Mouse (Mus musculus): Measurements from ENCODE around the gene Ankrd6.

Ankrd6 gene

DNA sequence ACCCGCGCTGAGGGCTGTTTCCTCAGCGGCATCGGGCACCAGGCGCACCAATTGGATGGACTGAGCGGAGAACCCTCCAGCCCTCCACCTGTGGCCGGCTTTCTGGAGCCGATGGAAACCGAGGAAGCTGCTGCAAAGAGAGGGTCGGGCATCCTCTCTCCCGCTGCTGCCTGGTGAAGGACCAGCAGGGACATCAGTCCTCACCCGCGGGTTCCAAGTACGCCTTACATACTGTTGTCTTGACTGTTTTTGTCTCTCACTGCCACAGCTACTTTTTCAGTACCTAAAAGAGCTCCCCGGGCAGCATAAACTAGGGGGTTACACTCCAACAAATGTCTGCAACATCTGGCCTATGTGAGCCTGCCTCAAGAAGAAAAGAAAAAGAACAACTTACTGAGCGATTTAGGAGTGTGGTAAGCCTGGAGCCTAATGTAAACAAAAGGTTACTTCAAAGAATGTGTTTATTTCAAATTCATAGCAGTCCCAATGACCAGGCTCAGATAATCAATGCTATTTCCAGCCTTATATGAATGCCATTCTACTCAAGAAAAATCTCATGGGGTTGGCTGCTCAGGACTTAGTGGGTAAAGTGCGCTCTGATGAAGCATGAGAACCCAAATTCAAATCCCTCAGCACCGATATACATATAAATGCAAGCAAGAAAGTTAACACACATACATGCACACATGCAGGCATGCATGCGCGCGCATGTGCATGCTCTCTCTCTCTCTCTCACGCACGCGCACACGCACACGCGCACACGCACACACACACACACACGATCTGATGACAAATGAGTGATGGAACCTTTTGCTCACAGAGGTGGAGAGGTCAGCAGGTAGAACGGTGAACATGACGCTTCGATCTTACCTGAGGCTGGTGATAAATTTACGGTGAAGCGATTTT is 647 bp upstream of the Ankrd6 start:
- no peak for DNase-seq (ENCODE audit: low read depth, low spot score)

DNA sequence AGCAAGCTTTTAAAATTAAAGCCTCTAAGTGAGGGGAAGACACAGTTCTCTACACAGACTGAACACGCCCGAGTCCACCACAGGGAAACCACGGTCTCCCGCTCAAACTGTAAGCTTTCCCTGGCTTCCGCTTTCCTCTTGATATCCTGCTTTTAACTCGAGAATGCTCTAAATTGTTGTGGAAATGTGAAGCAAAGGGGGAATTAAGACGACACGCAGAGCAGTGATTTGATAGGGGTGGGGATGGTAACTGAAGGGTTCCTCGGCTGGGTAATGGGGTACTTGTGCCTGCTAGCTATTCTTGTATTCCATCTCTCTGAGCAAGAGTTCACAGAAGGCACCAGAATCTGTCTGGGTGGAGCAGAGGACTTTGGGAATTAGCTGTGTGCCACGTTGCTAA is 1.9 kb downstream of the Ankrd6 start:
- DNase-seq (ENCODE audit: low read depth, low spot score): no peak

DNA sequence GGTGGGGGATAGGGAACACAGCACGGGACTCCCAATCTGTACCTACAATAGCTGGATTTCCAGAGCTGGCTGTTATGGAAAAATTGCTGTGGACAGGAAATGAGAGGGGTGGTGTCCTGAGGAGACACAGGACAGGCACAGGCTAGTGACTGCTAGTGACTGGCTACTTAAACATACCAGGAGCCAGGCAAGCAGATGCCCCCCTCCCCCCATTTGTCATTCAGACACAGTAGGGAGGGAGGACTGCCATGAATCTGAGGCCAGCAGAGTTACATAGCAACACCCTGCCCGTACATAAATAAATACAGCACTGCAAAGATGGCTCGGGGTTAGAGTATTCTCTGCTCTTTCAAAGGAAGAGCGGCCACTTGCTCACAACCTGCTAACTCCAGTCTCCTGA is 3.0 kb downstream of the Ankrd6 start:
- peak; percentile 19 for DNase-seq (ENCODE audit: low read depth, low spot score)

DNA sequence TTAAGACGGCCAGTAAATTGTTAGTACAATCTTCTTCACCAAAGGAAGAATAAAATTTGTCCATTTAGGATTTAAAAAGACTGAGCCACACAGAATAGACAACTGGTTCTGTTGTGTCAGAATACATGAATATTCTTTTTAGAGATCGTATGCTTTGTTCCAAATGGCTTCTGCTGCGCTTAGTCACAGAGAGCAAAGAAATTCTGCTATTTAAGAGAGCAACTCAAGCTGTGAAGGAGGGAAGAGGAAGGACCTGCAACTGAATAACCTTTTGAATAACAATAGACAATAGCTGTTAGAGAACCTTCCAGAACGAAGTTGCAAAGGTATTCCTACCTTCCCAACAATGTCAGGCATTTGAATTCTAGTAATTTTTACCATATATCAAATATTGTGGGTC is 9.7 kb downstream of the Ankrd6 start:
- no peak for DNase-seq (ENCODE audit: low read depth, low spot score)

DNA sequence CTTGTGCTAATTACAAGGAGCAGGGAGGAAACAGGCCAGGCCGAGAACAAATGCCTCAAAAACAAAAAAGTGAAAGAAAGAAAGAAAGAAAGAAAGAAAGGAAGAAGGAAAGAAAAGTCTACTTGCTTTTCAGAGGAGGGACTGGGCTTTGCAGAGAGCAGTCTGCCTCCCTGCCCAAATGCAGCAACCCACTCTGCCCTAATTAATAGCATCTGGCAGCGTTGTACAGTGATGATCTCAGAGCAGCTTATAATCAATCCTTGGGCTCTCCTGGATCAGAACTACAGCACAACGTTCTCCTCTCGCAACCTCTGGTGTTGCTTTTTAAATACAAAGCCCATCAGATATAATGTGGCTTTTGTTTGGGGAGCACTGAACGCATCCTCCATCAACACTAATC is 10.7 kb downstream of the Ankrd6 start:
- no peak for DNase-seq (ENCODE audit: low read depth, low spot score)

DNA sequence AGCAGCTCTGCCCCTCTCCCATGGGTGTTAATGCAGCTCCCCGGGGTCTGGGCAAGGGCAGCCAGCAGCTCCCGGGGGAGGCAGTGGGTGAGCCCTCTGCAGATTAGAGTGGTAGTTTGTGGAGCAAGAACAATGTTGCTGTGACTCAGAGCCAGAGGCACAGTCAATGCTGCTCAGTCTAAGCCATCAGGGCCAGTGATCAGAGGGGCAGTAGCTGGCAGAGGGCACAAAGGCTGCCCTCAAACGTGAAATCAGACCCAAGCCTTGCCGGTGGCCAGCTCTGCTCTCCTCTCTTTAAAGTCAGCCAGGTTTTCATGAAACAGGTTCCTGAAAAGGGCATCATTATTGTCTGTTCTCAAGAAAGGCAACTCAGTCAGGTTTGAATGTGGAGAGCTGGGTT is 11.1 kb downstream of the Ankrd6 start:
- no peak for DNase-seq (ENCODE audit: low read depth, low spot score)

DNA sequence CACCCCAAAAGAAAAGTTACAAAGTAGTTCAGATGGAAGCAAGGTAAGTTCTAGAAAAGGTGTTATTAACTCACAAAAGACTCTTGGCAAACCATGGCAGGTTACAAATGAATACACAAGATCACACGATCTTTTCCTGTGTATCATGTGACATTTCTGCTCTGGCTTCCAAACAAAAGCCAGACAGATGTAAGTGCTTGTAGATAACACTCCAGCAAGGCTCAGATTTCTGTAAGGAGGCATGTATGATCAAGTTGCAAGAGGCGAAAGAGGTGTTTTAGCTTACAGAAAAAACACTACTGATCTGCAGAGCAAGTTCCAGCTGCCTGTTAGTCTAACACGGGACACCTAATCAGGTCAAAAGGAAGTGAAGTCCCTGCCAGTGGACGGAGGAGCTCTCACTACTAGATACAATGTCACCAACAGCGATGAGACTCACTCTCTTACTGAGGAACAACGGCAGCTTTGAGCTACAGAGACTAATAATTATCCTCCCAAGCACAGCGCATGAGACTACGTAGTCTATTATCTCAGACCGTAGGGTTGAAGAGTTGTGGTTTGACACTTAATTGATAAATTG is 13.8 kb downstream of the Ankrd6 start:
- no peak for DNase-seq (ENCODE audit: low read depth, low spot score)

DNA sequence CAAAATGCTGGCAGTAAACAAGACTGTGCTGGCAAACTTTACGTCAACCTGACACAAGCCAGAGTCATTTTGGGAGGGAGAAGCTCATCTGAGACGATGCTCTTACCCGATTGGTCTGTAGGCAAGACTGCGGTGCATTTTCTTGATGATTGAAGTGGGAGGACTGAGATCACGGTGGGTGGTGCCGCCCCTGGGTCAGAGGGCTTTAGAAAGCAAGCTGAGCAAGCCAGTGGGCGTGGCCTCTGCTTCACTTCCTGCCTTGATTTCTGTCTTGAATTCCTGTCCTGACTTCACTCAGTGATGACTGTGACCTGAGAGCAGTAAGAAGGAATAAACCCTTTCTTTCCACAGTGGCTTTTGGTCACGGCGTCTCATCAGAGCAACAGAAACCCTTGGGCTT is 18.6 kb downstream of the Ankrd6 start:
- no peak for DNase-seq (ENCODE audit: low read depth, low spot score)

DNA sequence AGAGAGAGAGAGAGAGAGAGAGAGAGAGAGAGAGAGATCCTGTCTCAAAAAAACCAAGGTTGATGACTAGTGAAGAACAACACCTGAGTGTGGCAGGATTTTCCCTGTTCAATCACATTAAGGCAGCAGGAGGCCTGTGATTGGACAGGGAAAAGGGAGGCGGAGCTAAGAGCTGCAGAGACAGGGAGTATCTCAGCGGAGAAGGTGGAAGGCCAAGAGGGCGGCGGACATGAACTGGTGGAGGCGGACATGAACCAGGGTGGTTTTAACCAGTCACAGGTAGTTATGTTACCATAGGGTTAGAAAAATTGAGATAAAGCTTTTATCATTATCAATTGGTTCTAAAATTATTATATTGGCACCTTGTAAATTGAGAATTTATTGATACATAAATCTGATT is 20.9 kb downstream of the Ankrd6 start:
- DNase-seq (ENCODE audit: low read depth, low spot score): no peak

DNA sequence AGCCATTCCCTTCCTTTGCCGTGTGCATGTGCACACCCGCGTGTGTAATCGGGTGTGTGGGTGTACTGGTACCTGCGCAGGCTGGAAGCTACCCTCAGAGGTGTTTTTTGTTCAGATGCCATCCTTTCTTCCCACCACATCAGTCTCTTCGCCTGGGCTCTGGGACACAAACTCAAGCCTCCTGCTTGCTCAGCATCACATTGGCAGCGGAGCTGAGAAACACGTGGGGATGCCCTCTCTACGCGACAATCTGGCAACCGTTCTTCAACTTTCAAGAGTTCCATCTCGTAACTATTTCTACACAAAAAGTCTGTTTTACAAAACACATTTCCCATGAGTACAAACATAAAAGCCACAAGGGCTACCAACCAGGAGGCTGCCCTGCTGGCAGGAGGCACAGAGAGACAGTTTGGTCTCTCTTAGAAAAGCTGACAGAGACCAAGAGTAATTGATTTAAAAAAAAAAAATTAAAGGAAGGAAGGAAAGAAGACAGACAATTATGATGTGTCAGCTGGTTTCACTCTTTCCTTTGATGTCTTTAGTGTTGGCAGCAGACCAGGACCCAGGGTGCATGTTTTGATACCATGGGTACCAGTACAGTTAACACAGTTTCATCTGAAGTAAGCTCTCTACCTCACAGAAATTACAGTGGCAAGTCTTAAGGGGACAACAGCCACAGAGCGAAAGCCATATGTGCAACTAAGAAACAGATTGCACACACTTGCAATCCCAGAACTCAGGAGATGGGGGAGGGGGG is 21.8 kb downstream of the Ankrd6 start:
- no peak for DNase-seq (ENCODE audit: low read depth, low spot score)

DNA sequence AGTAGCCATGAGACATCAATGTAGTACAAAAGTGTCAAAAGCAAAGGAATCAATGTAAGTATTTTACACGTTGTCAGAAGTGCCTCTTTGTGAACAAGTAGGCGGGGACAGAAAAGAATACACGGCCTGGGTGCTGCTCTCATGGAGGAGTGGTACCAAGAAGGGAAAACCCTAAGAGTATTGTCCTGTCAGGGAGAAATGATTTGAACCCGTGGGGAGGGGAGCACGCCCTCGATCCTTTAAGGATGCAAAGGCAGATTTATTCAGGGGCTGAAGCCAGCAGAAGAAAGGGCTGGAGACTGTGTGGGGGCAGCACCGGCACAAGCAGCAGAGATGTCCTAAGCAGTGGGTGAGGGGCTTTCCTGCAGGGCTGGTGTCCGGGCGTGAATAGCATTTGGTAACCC is 26.7 kb downstream of the Ankrd6 start:
- no peak for DNase-seq (ENCODE audit: low read depth, low spot score)

DNA sequence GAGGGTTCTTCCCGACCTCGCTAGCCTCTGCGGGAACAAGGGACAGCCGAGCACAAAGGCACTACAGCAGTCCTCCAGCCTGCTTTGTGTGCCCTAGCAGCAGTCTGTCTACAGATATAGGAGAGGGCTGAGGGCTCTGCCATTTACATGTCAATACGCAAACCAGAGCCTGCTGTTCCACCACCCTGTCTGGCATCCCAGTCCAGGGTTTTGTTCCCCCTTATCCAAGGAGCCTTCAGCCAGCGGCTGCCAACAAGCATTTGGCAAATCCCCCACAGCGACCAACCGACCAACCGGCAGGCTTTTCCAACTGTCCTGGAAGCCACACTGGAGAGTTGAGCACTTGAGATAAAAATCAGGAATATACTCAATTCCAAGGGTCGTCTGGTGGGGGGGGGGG is 27.2 kb downstream of the Ankrd6 start:
- DNase-seq (ENCODE audit: low read depth, low spot score): no peak

DNA sequence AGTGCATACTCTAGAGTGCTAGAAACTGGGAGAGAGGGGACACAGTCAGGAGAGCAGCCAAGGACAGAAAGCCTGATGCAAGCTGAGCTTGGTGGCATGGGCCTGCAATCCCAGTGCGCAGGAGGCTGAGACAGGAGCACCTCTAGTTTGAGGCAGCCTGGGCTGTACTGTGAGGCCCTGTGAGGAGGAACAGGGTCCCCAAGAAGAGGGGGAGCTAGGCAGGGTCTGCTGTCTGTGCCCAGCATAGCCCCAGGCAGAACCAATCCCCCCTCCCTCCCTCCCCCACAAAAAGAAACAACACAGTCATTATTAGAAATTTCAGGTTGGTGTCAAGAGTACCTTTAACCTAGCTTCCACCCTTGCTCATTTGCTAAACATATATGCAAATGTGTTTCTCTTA is 27.8 kb downstream of the Ankrd6 start:
- DNase-seq (ENCODE audit: low read depth, low spot score): no peak

DNA sequence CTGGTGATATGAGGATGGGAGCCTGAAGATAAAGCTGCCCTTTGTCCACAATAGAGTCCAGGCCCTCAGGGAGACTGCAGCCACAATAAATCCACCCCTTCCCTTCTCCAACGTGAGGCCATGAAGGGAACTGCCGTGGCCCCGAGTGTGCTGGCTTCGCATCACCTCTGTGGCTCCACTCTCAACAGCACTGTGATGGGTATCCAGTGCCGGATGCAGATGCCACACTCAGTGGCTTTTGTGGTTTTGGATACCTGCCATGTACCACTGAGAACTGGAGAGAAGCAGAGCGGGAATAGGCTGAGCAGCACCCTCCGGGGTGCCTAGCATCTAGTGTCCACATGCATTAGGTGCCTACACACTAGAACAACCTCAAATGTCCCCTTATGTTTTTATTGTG is 29.8 kb downstream of the Ankrd6 start:
- DNase-seq (ENCODE audit: low read depth, low spot score): no peak

DNA sequence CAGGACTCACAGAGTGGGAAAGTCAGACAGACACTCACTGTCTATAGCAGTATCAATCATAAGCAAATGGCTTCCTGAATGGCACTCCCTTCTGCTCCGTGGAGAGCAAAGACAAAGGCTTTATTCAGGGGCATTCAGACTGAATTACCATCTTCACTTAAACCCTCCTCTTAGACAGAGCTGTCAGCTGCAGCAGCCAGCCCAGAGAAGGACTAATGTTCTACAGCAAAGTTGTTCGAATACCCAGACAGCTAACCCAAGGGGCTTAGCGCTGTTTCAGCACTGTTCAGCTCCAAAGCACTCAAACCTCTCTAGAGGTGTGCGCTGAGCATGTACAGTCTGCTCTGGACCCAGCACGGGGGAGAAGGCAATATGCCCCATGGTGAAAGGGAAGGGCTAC is 32.1 kb downstream of the Ankrd6 start:
- DNase-seq (ENCODE audit: low read depth, low spot score): no peak

DNA sequence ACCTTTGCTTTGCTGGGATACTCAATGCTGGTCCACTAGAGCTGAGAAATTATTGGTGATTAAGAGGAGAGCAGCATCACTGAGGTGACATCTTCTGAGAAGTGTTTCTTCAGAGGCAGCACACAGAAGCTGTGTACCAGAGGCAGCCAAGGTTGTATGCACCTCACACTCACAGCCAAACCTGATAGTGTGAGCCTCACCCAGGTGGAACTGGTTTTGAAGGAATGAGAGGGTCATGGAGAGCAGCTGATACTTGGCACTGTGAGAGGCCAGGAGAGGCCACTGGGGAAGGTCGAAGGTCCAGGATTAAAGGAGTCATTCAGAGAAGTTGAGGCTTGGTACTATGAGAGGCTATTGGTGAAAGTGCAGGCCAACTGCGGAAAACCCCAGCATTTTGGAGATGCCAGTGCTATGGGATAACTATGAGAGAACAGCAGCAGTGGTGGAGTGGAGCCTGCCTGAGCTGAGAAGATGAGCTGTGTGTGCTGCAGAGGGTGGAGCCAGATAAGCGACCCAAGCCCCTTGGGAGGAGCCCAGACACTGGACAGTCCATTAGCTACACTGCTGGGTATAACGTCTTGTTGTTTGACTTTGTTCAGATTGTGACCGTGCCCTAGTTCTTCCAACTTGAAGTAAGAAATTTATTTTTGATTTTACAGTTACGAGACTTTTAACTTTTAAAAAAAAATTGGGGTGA is 33.8 kb downstream of the Ankrd6 start:
- no peak for DNase-seq (ENCODE audit: low read depth, low spot score)

DNA sequence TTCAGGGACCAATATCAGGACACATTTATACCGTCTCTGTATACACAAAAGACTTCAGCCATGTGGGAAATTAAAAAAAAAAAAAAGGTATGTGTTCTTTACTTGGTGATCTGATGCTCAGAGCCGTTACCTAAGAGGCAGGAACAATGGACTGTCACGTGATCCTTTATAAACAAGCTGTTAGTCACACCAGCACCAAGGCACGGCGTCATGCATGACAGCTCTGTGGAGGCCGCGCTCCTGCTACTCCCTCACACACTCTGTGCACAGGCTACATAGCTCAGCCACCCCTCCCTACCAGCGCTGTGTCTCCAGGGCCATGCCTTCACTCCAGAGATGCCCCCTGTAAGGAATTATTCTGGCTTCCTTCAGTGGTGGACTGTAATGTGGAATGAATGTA is 34.7 kb downstream of the Ankrd6 start:
- DNase-seq (ENCODE audit: low read depth, low spot score): no peak

DNA sequence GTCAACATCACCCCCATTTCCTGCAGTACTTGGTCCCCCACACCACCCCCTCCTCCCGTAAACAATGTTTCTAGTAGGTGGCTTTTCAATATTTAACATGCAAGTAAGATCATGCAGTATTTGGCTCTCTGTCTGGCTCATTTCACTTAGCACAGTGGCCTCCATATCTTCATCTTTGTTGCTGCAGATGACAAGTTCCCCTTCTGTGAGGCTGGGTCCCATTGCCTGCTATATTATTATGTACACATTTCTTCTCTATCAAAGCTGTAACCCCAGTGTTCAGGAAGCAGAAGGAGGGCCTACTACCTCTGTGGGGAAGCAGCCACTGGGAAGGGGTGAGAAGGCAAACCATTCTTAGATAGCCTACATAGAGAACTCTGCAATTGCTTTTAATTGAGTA is 40.6 kb downstream of the Ankrd6 start:
- DNase-seq (ENCODE audit: low read depth, low spot score): no peak

DNA sequence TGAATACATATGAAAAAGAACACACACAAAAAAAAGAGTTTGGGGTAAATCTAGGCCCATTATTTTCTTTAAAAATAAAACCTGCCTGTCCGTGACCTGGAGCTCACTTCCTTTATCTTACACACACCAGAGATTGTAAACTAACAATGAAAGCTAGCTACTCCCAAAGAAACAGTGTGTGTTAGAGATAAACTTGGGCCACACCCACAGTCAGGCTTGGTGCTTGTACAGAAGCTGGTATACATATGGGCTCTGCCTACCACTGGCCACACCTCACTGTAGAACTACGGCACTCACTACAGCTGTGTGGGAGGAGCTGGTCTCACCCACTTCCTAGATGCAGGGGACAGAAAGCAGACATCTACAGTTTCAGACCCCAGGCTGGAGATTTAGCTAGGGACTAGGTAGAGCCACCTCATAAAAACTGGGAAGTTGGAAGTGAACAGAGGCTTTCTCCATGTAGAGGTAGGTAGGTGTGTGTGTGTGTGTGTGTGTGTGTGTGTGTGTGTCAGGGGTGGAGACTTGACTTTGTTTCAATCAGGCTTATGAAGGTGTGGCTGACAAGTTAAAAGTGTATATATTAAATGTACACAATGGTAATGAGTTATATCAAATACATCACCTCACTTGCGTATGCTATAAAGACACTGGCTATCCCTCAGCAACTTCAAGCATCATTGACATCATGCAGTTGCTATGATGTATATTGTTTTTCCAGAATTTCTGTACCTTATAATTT is 41.2 kb downstream of the Ankrd6 start:
- DNase-seq (ENCODE audit: low read depth, low spot score): no peak

DNA sequence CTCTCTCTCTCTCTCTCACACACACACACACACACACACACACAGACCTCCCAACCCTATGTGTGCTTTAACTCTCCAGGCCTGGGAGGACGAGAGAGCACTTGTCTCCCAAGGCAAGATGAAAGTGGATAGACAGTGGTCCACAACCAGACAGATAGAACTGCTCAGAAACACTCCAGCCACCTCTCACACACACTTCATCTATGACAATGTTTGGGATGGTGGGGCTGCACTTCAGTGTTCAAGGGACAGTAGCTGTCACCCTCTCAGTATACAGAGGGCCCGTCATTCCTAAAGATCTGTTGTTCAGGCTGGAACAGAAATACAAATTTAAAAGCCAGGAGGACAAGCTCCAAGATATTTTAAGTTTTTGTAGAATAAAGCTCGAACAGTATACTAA is 43.0 kb downstream of the Ankrd6 start:
- no peak for DNase-seq (ENCODE audit: low read depth, low spot score)

DNA sequence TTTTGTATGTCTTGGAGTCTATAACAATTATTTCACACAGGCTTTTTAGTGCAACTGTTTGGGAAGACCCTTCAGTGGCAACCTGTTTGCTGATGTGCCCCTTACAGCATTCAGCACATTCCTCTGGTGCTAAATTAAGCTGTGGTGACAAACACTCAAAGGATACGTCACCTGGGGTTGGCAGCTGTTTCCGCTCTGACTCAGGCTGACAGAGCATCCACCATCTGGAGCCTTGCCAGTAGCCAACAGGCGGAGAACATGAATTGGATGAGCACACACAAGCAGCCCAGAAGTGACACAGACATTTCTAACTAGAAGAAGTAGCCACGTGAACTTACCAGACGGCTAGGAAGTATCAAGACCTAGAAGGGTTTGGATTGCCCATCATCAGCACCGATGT is 44.0 kb downstream of the Ankrd6 start:
- peak; percentile 74 for DNase-seq (ENCODE audit: low read depth, low spot score)

Measured in skeletal muscle tissue, adult 2 months (tissue).